Mouse (Mus musculus) hindbrain, embryonic 14.5 days (tissue): ENCODE measurements around the gene Snw1. TPM values are rescaled to one million over a fixed set of nuclear protein-coding genes. Genes with fewer than 3 reads are reported as not detected.

Experiments
- ATAC-seq: fragments of 200-750 bp; cut with Nextera tagmentation; 2 replicates; pipeline ENCODE4 v1.8.0; 2017; ENCODE audit warnings: moderate number of reproducible peaks, mild to moderate bottlenecking, moderate TSS enrichment, moderate library complexity; ENCODE audit not compliant: low FRiP score
- DNase-seq: peaks from one replicate; pipeline ENCODE4 v3.0.0-alpha.2; 2015; ENCODE audit warnings: low spot score
- H3K27ac ChIP-seq: fragments of 300-500 bp; sonication (generic); 2 replicates; pipeline ENCODE4 v1.5.1; 2014; ENCODE audit warnings: mild to moderate bottlenecking, moderate library complexity
- H3K27me3 ChIP-seq: fragments of 300-500 bp; sonication (generic); 2 replicates; pipeline ENCODE4 v1.6.1; 2014; ENCODE audit warnings: mild to moderate bottlenecking, low read length, mixed read lengths; ENCODE audit not compliant: control insufficient read depth, insufficient read depth
- H3K36me3 ChIP-seq: fragments of 300-500 bp; sonication (generic); replicated peaks from 2 replicates; pipeline ENCODE4 v1.6.1; 2014; ENCODE audit not compliant: control insufficient read depth, insufficient read depth
- H3K4me1 ChIP-seq: fragments of 300-500 bp; sonication (generic); replicated peaks from 2 replicates; pipeline ENCODE4 v1.6.1; 2014; ENCODE audit warnings: antibody characterized with exemption, low read length, mixed read lengths; ENCODE audit not compliant: control insufficient read depth, insufficient read depth
- H3K4me2 ChIP-seq: fragments of 300-500 bp; sonication (generic); replicated peaks from 2 replicates; pipeline ENCODE4 v1.6.1; 2014; ENCODE audit warnings: mild to moderate bottlenecking, moderate library complexity
- H3K4me3 ChIP-seq: fragments of 300-500 bp; sonication (generic); replicated peaks from 2 replicates; pipeline ENCODE4 v1.5.1; 2014; ENCODE audit warnings: mild to moderate bottlenecking, low read length
- H3K9ac ChIP-seq: fragments of 300-500 bp; sonication (generic); 2 replicates; pipeline ENCODE4 v1.6.1; 2014
- H3K9me3 ChIP-seq: fragments of 300-500 bp; sonication (generic); 2 replicates; pipeline ENCODE4 v1.6.1; 2016; ENCODE audit warnings: low read length; ENCODE audit not compliant: control insufficient read depth
- WGBS: fragments of 180-500 bp; shearing (Covaris S2); extraction: QIAGEN DNeasy Blood & Tissue Kit; methylation state at CpG from one replicate; pipeline ENCODE4 v1.1.7; 2014; 5-methylcytosine and 5-hydroxymethylcytosine counted together
- polyA plus RNA-seq: library from polyadenylated mRNA; unstranded; fragments of >200 nt; fragmentation: Nextera tagmentation; extraction: Ambion mirVana; gene quantifications from 2 replicates; pipeline ENCODE4 v1.2.1, GENCODE M21; 2014

Snw1 gene
- polyA plus RNA-seq, 1 experiment from 2014 or later = 101 TPM

- no peak overlapping the region for H3K9ac ChIP-seq
- H3K27me3 ChIP-seq = no peaks in the 10 kb centered on the region
- H3K4me3 ChIP-seq = no peak overlapping the region
- no peak overlapping the region for H3K27ac ChIP-seq
- no peak overlapping the region for H3K4me2 ChIP-seq
- no peaks in the 10 kb centered on the region for H3K9me3 ChIP-seq
- ATAC-seq (no peak), DNase-seq (no peak)
- peaks cover 66% of the 10 kb centered on the region for H3K36me3 ChIP-seq
- 93% methylated on average over 5 of the region's 5 CpGs for whole genome bisulfite sequencing
- H3K4me1 ChIP-seq = no peaks in the 10 kb centered on the region; the same call in 1 of the 2 replicates
Observed at GRCm38 (mm10) chr12:87426354-87427031, 45.6 kb downstream of the Snw1 start.

DNA sequence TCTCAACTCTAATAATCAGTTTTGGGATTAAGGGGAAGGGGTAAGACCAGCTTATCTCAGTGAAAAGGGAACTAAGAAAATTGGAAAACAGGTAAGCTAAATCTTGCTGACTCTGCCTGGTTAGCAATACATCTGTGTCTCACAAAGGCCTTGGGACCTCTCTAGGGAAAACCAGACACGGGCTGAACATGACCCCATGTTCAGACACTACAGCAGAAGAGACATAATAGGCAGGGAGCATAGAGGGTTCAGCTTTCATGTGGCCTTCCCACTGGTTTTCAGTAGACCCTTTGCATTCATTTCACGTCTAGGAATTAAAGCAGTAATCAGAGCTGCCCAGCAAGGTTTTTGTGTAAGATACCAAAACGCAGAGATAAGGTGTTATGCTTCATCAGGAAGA is 47.6 kb downstream of the Snw1 start:
- Histone ChIP-seq H3K4me3 (no peak overlapping the region), H3K36me3 (peaks cover 47% of the 10 kb centered on the region), H3K9ac (no peak overlapping the region), H3K4me1 (peaks cover 5% of the 10 kb centered on the region), H3K9me3 (no peaks in the 10 kb centered on the region), H3K4me2 (no peak overlapping the region), H3K27ac (peak overlapping the region; percentile 38; the same call in 1 of the 2 replicates), H3K27me3 (no peaks in the 10 kb centered on the region)
- ATAC-seq = no peak
- 22% methylated on average over 3 of the region's 3 CpGs for WGBS
- no peak for DNase-seq

DNA sequence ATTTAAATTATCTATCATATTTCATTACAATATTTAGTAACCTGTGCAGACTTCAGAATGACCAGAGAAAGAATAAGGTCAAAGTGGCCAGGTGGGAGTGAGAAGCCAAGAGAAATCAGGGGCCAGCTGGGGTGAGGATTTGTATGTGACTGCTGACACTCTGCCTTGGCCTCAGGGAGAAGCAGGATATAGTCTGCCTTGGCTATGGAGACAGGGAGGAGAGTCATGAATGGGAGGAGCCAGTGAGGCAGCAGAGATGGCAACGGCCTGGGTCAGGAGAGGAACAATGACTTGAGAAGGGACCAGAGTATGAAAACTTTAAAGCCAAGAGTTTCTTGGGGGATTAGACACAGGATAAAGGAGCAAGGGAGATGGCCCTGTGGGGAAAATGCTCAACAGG is 48.4 kb downstream of the Snw1 start:
- no peak for ATAC-seq
- WGBS = 43% methylated on average over 1 of the region's 1 CpGs
- no peak overlapping the region for H3K9ac ChIP-seq
- no peak overlapping the region for H3K4me2 ChIP-seq
- H3K4me3 ChIP-seq = no peak overlapping the region
- H3K36me3 ChIP-seq = peaks cover 39% of the 10 kb centered on the region
- no peaks in the 10 kb centered on the region for H3K9me3 ChIP-seq
- H3K4me1 ChIP-seq = peaks cover 13% of the 10 kb centered on the region
- H3K27ac ChIP-seq = no peak overlapping the region
- no peaks in the 10 kb centered on the region for H3K27me3 ChIP-seq
- DNase-seq = no peak

DNA sequence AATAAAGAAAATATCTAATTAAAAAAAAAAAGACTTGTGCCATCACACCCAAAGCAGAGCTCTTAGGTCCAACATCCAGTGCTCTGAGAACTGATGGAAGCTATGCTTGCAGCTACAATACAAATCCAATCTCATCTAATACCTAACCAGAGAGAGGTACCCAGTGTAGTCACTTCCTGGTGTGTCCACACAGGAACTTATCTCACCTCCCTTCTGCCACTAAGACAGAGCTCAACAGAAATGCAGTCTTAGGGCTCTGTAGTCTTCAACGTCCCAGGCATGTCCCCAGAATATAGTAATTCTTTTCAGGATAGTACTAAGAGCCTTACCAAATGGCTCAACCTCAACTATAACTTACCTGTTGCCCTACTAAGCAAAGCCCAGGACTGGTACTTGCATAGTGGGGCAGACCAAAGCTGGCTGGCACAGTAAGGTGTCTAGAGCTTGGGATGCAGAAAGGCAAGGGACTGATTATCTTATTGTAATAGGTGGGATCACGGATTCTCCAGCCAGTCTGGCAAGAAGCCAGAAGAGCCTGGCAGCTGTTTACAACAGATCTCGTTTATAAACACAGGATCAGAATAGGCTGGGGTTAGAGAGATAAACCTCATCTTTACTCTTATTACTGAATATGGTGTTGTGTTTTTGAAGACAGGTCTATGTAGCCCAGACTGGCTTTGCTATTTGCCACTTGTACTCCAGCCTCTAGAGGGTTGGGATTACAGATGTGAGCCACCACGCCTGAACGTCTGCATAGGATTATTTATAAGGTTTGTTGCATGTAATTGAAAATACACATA is 50.2 kb downstream of the Snw1 start:
- Histone ChIP-seq H3K9ac (no peak overlapping the region), H3K4me1 (peaks cover 14% of the 10 kb centered on the region), H3K4me3 (no peak overlapping the region), H3K9me3 (no peaks in the 10 kb centered on the region), H3K27me3 (no peaks in the 10 kb centered on the region), H3K27ac (no peak overlapping the region), H3K36me3 (peaks cover 21% of the 10 kb centered on the region), H3K4me2 (no peak overlapping the region)
- 69% methylated on average over 5 of the region's 5 CpGs for WGBS
- DNase-seq (no peak), ATAC-seq (no peak)

GRCm38 (mm10) chr12:87419974-87420485 is 52.0 kb downstream of the Snw1 start:
- Histone ChIP-seq H3K9me3 (no peaks in the 10 kb centered on the region), H3K4me2 (no peak overlapping the region), H3K36me3 (peaks cover 8% of the 10 kb centered on the region; the same call in 1 of the 2 replicates), H3K4me3 (no peak overlapping the region), H3K27me3 (no peaks in the 10 kb centered on the region), H3K27ac (peak overlapping the region; percentile 80), H3K4me1 (peaks cover 14% of the 10 kb centered on the region), H3K9ac (no peak overlapping the region)
- ATAC-seq (no peak), DNase-seq (no peak)
- WGBS = 70% methylated on average over 12 of the region's 12 CpGs

- ATAC-seq (peak; percentile 90), DNase-seq (peak; percentile 82)
- H3K4me2 ChIP-seq = 0 out of 2 replicates have a peak overlapping the region, but pooled peaks have one; percentile 2
- H3K4me3 ChIP-seq = no peak overlapping the region
- 0 out of 2 replicates have a peak, but pooled peaks cover 4% of the 10 kb centered on the region for H3K36me3 ChIP-seq
- H3K9ac ChIP-seq = no peak overlapping the region
- H3K27me3 ChIP-seq = no peaks in the 10 kb centered on the region
- 33% methylated on average over 5 of the region's 5 CpGs for WGBS
- H3K9me3 ChIP-seq = no peaks in the 10 kb centered on the region
- peak overlapping the region; percentile 80 for H3K27ac ChIP-seq
- peaks cover 14% of the 10 kb centered on the region for H3K4me1 ChIP-seq
Observed at GRCm38 (mm10) chr12:87418921-87419320, 53.2 kb downstream of the Snw1 start.

DNA sequence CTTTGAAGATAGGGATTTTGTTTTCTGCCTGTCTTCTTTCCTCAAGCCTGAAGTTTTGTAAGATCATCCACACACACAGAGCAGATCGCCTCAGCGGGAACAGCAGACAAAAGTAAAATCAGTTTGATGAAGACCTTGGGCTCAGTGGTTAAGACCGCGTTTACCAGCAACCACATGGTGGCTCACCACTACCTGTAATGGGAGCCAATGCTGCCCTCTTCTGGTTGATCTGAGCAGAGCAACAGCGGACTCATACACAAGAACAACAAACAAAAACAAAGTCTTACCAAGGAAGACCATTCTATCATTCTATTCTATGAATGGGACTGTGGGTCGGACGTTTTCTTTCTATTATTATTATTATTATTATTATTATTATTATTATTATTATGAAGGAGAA is 55.4 kb downstream of the Snw1 start:
- 38% methylated on average over 7 of the region's 7 CpGs for whole genome bisulfite sequencing
- H3K4me1 ChIP-seq = peaks cover 14% of the 10 kb centered on the region
- no peak overlapping the region for H3K9ac ChIP-seq
- no peaks in the 10 kb centered on the region for H3K27me3 ChIP-seq
- H3K4me3 ChIP-seq = no peak overlapping the region
- H3K36me3 ChIP-seq = no peaks in the 10 kb centered on the region
- ATAC-seq (no peak), DNase-seq (no peak)
- no peak overlapping the region for H3K27ac ChIP-seq
- no peak overlapping the region for H3K4me2 ChIP-seq
- H3K9me3 ChIP-seq = no peaks in the 10 kb centered on the region

DNA sequence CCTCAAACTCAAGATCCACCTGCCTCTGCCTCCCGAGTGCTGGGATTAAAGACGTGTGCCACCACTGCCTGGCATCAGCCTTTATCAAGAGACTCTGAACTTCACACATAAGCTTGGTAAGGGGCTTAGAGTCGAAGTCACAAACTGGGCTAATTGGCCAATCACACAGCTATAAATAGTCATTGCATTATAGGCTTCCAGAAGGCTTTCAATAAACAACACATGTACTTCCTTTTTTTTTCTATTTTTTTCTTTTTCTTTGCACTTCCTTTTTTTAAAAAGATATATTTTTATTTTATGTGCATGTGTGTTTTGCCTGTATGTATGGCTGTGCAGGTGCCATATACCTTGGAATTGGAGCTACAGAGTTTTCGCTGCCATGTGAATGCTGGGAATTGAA is 56.7 kb downstream of the Snw1 start:
- Histone ChIP-seq H3K4me3 (no peak overlapping the region), H3K9ac (no peak overlapping the region), H3K4me1 (peaks cover 14% of the 10 kb centered on the region), H3K36me3 (no peaks in the 10 kb centered on the region), H3K9me3 (no peaks in the 10 kb centered on the region), H3K27me3 (no peaks in the 10 kb centered on the region), H3K27ac (no peak overlapping the region), H3K4me2 (no peak overlapping the region)
- WGBS = 88% methylated on average over 4 of the region's 4 CpGs
- ATAC-seq = no peak
- no peak for DNase-seq

DNA sequence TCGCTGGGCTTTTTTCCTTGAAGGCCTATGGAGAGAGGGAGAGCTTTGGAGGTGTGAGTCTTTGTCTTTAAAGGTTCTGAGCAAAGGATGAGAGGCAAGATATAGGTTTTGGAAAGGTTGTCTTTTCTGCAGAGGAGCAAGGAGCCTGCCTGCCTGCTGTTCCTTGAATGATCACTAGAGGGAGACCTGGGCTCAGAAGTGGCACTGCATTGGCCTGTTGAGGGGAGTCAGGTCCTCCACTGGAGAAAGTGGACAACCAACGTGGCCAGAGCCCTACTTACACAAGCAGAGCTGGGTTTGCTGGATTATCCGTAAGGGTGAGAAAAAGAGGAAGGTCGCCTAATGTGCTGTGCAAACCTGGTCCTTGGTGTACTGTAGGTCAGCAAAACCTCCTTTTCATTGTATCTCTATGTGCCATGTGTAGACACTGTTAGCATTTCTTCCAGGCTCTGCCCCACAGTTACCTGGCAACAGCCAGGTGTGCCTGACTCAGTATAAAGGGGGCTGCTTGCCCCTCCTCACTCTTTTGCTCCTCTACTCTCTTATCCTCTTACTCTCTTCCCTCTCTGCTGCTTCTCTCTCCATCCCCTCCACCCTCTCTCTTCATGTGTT is 58.8 kb downstream of the Snw1 start:
- H3K4me1 ChIP-seq = no peaks in the 10 kb centered on the region
- no peak overlapping the region for H3K9ac ChIP-seq
- no peak overlapping the region for H3K27ac ChIP-seq
- DNase-seq = peak; percentile 79
- no peak overlapping the region for H3K4me2 ChIP-seq
- peak; percentile 86; the same call in 1 of the 2 replicates for ATAC-seq
- WGBS = 14% methylated on average over 4 of the region's 4 CpGs
- H3K36me3 ChIP-seq = no peaks in the 10 kb centered on the region
- H3K27me3 ChIP-seq = no peaks in the 10 kb centered on the region
- H3K4me3 ChIP-seq = no peak overlapping the region
- no peaks in the 10 kb centered on the region for H3K9me3 ChIP-seq
